Mouse (Mus musculus): Measurements from ENCODE around the gene Trim63.
A peak's percentile ranks its signal among the peaks of the same experiment; 100 is the strongest.

Trim63 gene

GRCm38 (mm10) chr4:134362586-134362985 lies 47.7 kb downstream of the Trim63 start:
- peak; percentile 26 for DNase-seq (ENCODE audit: low read depth, low spot score)

- no peak for DNase-seq (ENCODE audit: low read depth, low spot score)
These were observed 50.4 kb downstream of the Trim63 start for GRCm38 (mm10) chr4:134365280-134365679.

DNA sequence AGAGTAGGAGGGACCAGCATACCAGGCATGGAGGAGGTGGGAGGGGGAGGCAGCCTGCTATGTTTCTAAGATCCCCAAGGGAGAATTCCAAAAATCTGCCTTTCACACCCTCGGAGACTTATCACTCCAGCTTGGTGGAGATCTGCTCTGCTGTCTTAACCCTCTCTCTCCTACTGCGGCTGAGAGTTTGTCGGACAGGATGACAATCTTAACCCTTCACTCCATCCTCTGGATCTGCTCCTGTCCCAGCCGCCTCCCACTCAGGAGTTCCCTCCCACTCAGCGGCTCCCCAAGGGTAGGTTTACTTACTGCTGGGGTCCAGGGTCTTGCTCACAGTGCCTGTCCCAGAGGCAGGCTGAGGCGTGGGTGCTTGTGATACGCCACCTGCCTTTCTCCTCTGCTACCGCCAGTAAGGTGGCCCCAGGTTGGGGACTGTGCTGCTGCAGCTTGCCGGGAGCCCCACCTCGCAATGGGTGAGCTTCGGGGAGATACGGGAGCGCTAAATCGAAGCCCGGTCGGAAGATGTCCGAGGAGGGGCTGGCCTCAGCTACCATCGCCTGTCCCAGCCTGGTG lies 55.8 kb downstream of the Trim63 start:
- DNase-seq (ENCODE audit: low read depth, low spot score) = no peak

- DNase-seq (ENCODE audit: low read depth, low spot score) = no peak
These were observed 56.5 kb downstream of the Trim63 start for GRCm38 (mm10) chr4:134371316-134371855.

- peak; percentile 75 for DNase-seq (ENCODE audit: low read depth, low spot score)
These were observed 57.4 kb downstream of the Trim63 start for GRCm38 (mm10) chr4:134372294-134372747.

DNA sequence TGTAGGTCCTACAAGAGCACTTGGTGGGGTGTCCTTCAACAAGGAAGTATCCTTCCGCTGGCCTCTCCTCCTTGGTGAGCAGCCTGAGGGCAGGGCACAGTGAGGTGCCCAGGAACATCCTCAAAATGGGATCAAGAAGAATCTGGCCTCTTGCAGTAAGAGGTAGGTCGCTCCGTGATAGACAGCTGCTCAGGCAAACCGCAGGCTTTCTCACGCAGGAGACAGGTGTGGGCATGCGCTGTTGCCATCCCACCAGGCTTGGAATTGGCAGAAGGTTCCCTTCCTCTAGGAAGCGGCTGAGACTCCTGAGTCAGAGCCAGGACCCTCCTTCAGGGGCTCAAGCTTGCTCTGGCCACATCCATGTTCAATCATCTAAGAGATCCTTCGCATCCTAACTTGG lies 58.4 kb downstream of the Trim63 start:
- DNase-seq (ENCODE audit: low read depth, low spot score) = no peak

DNA sequence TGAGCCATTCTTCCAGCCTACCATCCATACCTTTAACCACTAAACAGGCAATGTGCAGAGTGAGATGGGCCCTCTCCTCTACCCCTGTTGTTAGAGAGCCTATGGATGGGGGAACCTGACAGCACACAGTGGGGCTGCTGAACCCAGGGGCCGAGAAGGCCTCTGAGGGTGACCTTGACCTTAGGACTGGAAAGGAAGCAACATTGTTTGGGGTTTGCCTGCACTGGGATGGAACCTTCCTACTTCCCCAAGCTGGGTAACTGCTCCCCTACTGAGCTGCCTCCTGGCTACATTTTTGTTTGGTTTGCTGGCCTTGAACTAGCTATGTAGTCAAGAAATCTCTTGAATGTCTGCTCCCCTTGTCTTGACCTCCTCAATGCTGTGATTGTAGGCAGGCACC lies 59.4 kb downstream of the Trim63 start:
- DNase-seq (ENCODE audit: low read depth, low spot score) = peak; percentile 70

- DNase-seq (ENCODE audit: low read depth, low spot score) = peak; percentile 36
These were observed 63.2 kb downstream of the Trim63 start for GRCm38 (mm10) chr4:134378089-134378615.

All from ES-CJ7 (cell line).